Mouse (Mus musculus) adrenal gland (tissue): ENCODE measurements at regions not wholly inside any gene's neighbourhood (a gene's known extent, or its start where the extent isn't known, plus 50 kb on each side); places are given as distances from the start of the nearest gene placed in this dataset.
"Not testable (repeated sequence)": the region's sequence is repeated elsewhere in the genome, so short reads cannot be mapped to it uniquely, and the experiment has no call there.

Experiments used
- intact Hi-C: fragments of 180-260 bp; cut with DNase I; formaldehyde crosslinking; loops from one replicate; pipeline ENCODE4 v1.15.1; 2025

DNA sequence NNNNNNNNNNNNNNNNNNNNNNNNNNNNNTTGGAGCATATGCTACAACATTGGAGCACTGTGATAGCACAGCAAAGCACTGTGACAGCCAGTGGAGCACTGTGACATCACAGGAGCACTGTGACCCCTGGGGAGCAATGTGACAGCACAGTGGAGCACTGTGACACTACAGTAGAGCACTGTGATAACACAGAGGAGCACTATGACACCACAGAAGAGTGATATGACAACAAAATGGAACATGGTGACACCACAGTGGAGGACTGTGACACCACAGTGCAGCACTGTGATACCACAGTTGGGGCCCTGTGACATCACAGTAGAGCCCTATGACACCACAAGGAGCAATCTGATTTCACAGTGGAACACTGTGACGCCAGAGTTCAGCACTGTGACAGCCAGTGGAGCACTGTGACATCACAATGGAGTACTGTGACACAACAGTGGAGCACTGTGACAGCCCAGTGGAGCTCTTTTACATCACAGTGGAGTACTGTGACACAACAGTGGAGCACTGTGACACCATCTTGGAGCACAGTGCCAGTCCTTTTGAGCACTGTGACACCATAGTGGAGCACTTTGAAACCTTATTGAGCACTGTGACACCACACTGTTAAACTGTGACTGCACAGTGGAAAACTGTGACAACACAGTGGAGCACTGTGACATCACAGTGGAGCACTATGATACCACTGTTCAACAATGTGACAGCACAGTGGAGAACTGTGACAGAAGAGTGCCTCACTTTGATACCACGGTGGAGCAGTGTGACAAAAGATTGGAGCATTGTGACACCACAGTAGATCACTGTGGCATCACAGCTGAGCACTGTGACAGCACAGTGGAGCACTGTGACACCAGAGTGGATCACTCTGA lies 116.9 kb upstream of the Vmn1r2 start:
- intact Hi-C loops = no loop called here

- intact Hi-C loops = no loop called here
Measured at GRCm38 (mm10) chr4:3050847-3051135, 116.3 kb upstream of the Vmn1r2 start.

DNA sequence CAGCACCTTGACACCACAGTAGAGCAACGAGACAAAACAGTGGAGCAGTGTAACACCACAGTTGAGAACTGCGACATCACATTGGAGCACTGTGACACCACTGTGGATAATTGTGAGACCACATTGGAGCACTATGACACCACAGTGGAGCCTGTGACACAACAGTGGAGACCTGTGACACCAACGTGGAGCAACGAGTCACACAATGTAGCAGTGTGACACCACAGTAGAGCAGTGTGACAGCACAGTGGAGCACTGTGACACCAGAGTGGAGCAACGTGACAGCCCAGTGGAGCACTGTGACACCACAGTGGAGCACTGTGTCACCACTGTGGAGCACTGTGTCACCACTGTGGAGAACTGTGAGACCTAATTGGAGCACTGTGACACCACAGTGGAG lies 115.9 kb upstream of the Vmn1r2 start:
- intact Hi-C loops = no loop called here

- intact Hi-C loops = no loop called here
Measured at GRCm38 (mm10) chr4:3052314-3053059, 114.6 kb upstream of the Vmn1r2 start.

- intact Hi-C loops = no loop called here
Measured at GRCm38 (mm10) chr4:3053060-3053406, 114.1 kb upstream of the Vmn1r2 start.

DNA sequence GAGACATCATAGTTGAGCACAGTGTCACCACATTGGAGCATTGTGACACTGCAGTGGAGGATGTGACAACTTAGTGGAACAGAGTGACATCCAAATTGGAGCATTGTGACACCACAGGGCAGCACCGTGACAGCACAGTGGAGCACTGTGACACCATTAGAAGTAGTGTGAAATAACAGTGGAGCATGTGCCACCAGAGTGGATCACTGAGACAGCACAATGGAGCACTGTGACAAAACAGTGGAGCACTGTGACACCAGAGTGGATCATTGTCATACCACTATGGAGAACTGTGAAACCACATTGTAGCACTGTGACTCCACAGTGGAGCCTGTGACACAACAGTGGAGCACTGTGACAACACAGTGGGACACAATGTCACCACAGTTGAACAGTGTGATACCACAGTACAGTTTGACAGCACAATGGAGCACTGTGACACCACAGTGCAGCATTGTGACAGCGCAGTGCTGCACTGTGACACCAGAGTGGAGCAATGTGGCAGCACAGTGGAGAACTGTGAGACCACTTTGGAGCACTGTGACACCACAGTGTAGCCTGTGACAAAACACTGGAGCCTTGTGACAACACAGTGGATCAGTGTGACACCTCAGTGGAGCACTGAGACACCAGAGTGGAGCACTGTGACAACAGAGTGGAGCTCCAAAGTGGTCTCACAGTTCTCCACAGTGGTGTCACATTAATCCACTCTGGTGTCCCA lies 113.5 kb upstream of the Vmn1r2 start:
- intact Hi-C loops = no loop called here

DNA sequence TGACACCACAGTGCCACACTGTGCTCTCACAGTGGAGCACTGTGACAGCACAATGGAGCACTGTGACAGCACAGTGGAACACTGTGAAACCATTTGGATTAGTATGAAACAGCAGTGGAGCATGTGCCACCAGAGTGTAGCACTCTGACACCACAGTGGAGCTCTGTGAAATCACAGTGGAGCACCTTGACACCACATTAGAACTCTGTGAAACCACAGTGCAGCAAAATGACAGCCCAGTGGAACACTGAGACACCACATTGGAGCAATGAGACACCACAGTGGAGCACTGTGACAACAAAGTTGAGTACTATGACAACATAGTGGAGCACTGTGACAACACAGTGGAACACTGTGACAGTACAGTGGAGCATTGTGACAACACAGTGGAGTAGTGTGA lies 112.2 kb upstream of the Vmn1r2 start:
- intact Hi-C loops = no loop called here

- intact Hi-C loops = no loop called here
Measured at GRCm38 (mm10) chr4:3055396-3055795, 111.7 kb upstream of the Vmn1r2 start.

- intact Hi-C loops = no loop called here
Measured at GRCm38 (mm10) chr4:3059511-3060054, 107.5 kb upstream of the Vmn1r2 start.

DNA sequence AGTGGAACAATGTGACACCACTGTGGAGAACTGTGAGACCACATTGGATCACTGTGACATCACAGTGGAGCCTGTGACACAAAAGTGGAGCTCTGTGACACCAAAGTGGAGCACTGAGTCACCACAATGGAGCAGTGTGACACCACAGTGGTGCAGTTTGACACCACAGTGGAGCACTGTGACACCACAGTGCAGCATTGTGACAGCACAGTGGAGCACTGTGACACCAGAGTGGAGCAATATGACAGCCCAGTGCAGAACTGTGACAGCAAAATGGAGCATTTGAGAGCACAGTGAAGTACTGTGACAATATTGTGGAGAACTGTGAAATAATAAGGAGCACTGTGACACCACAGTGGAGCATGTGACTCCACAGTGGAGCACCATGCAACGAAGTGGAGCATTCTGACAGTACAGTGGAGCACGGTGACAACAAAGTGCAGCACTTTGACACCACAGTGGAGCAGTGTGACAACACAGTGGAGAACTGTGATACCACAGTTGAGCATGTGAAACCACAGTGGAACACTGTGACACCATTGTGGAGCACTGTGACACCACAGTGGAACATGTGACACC lies 105.0 kb upstream of the Vmn1r2 start:
- intact Hi-C loops = no loop called here

DNA sequence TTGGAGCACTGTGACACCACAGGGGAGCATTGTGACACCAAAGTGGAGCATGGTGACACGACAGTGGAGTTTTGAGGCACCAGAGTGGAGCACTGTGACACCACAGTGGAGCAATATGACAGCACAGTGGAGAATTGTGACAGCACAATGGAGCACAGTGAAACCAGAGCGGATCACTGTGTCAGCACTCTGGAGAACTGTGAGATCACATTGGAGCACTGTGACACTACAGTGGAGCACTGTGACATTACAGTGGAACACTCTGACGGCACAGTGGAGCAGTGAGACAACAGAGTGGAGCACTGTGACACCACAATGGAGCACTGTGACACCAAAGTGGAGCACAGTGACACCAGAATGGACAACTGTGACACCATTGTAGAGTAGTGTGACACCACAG lies 103.2 kb upstream of the Vmn1r2 start:
- intact Hi-C loops = no loop called here

GRCm38 (mm10) chr4:3064571-3064970 lies 102.5 kb upstream of the Vmn1r2 start:
- intact Hi-C loops = no loop called here

GRCm38 (mm10) chr4:3065335-3065734 lies 101.8 kb upstream of the Vmn1r2 start:
- intact Hi-C loops = not testable (repeated sequence)

DNA sequence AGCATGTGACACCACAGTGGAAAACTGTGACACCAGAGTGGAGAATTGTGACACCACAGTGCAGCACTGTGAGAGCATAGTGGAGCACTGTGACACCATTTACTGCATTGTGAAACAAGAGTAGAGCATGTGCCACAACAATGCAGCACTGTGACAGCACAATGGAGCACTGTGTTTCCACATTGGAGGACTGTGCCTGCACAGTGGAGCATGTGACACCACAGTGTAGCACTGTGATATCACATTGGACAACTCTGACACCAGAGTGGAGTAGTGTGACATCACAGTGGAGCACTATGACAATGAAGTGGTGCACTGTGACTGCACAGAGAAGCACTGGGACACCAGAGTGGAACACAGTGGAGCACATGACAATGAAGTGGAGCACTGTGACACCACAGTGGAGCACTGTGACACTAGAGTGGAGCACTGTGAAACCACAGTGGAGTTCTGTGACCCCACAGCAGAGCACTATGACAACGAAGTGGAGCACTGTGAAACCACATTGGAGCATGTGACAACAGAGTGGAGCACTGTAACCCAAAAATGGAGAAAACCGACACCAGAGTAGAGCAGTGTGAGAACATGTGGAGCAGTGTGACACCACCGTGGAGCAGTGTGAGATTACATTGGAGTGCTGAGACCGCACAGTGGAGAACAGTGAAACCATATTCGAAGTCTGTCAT lies 100.9 kb upstream of the Vmn1r2 start:
- intact Hi-C loops = no loop called here

GRCm38 (mm10) chr4:3067265-3067664 lies 99.9 kb upstream of the Vmn1r2 start:
- intact Hi-C loops = loop anchor here (1.0 kb wide), 1 partner anchor 13 kb away; no protein-coding TSS in a partner anchor

DNA sequence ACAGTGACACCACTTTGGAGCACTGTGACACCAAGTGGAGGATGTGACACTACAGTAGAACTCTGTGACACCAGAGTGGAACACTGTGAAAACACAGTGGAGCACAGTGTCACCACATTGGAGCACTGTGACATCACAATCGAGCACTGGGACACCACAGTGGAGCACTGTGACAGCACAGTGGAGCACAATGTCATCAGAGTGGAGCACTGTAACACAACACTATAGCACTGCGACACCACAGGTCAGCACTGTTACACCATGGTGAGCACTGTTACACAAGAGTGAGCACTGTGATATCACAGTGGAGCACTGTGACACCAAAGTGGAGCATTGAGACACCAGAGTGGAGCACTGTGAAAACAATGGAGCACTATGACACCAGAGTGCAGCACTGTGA lies 99.5 kb upstream of the Vmn1r2 start:
- intact Hi-C loops = loop anchor here (1.0 kb wide), 1 partner anchor 13 kb away; no protein-coding TSS in a partner anchor

- intact Hi-C loops = no loop called here
Measured at GRCm38 (mm10) chr4:3068306-3069223, 98.6 kb upstream of the Vmn1r2 start.

DNA sequence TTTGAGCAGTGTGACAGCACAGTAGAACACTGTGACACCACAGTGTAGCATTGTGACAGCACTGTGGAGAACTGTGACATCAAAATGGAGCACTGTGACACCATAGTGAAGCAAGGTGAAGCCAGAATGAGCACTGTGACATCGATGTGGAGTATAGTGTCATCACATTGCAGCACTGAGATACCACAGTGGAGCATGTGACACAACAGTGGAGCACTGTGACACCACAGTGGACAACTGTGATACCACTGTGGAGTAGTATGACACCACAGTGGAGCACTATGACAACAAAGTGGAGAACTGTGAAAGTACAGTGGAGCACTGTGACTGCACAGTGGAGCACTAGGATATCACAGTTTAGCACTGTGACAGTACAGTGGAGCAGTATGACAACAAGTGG lies 97.8 kb upstream of the Vmn1r2 start:
- intact Hi-C loops = no loop called here

DNA sequence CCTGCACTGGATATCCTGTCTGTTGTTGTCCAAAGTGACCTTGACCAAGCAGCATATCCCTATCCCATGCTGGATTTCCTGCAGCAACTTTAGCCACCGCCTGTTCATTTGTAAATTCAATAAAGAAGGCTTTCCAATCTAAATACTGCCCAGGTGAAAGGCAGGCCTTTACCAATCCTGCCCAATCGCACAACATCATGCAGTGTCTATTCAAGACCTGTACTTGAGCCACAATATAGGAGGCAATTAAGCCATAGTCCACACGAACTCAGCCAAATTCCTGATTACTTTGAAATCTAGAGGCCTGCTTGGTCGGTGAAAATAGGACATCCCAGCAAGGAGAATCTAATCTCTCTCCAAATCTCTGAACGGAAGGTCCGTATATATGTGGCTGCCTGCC lies 95.8 kb upstream of the Vmn1r2 start:
- intact Hi-C loops = not testable (repeated sequence)

DNA sequence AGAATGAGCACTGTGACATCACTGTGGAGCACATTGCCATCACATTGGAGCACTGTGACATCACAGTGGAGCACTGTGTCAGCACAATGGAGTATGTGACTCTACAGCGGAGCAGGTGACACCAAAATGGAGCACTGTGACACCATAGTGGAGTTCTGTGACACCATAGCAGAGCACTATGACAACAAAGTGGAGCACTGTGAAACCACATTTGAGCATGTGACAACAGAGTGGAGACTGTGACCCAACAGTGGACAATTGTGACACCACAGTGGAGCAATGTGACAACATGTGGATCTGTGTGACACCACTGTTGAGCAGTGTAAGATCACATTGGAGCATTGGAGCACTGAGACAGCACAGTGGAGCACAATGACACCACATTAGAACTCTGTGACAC lies 87.2 kb upstream of the Vmn1r2 start:
- intact Hi-C loops = loop anchor here (1.0 kb wide), 1 partner anchor 13 kb away; no protein-coding TSS in a partner anchor
